Mouse (Mus musculus) bone marrow macrophage, adult 2 months (primary cell): ENCODE results near the gene Eppin.

ENCODE experiments used
- CTCF ChIP-seq: IDR thresholded peaks from 2 replicates; pipeline ENCODE4 v1.5.1; 2012; ENCODE audit warnings: low read depth, mild to moderate bottlenecking, low read length, moderate library complexity
- POLR2A ChIP-seq: IDR thresholded peaks from 2 replicates; pipeline ENCODE4 v1.6.1; 2012; ENCODE audit warnings: mild to moderate bottlenecking, low read depth, low read length, borderline replicate concordance

DNA sequence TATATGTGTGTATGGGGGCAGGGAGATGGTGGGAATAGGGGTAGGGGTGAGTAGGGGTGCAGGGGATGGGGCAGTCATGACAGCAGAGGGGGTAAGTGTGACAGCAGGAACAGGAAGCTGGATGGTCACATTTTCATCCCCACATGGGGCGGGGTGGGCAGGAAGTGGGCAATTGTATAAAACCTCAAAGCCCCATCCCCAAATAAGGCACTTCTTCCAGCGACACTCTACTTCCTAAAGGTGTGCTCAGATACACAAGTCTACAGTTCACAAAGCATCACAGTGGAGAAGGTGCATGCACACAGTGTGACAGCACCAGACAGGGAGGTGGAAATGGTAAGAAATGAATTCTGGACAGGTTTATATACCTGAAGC lies 42.5 kb downstream of the Eppin start:
- TF ChIP-seq CTCF, result no peak
- no peak for TF ChIP-seq POLR2A
